Mouse (Mus musculus) kidney, adult 18-20 months (tissue): ENCODE data around the gene Pgk1.
"Not testable (repeated sequence)": the region's sequence is repeated elsewhere in the genome, so short reads cannot be mapped to it uniquely, and the experiment has no call there.

Experiments used
- DNase-seq: peaks from one replicate; pipeline ENCODE4 v3.0.0; 2021

Pgk1 gene

GRCm38 (mm10) chrX:106186713-106187649 lies at the start of gene Pgk1:
TSS of gene Pgk1 (plus strand) at chrX:106187100.
- DNase-seq: peak; percentile 85

GRCm38 (mm10) chrX:106139309-106140070 lies 47.4 kb upstream of the Pgk1 start:
- DNase-seq: no peak

GRCm38 (mm10) chrX:106142936-106143335 lies 44.0 kb upstream of the Pgk1 start, which contains the start of gene Tlr13:
TSS of gene Tlr13 (plus strand) at chrX:106143204.
- DNase-seq: no peak

GRCm38 (mm10) chrX:106148185-106148584 lies 38.7 kb upstream of the Pgk1 start:
- DNase-seq: no peak

- no peak for DNase-seq
These were observed 37.4 kb upstream of the Pgk1 start for GRCm38 (mm10) chrX:106149460-106149859.

GRCm38 (mm10) chrX:106154180-106154586 lies 32.7 kb upstream of the Pgk1 start:
- DNase-seq: no peak

GRCm38 (mm10) chrX:106155892-106156291 lies 31.0 kb upstream of the Pgk1 start:
- no peak for DNase-seq

GRCm38 (mm10) chrX:106163995-106164394 lies 22.9 kb upstream of the Pgk1 start:
- no peak for DNase-seq

- DNase-seq: no peak
These were observed 22.3 kb upstream of the Pgk1 start for GRCm38 (mm10) chrX:106164555-106164954.

- no peak for DNase-seq
These were observed 21.8 kb upstream of the Pgk1 start for GRCm38 (mm10) chrX:106165089-106165488.

- peak; percentile 69 for DNase-seq
These were observed 15.6 kb upstream of the Pgk1 start for GRCm38 (mm10) chrX:106171106-106171852.

GRCm38 (mm10) chrX:106171853-106172154 lies 15.1 kb upstream of the Pgk1 start:
- no peak for DNase-seq

GRCm38 (mm10) chrX:106176331-106176730 lies 10.6 kb upstream of the Pgk1 start:
- DNase-seq: no peak

- no peak for DNase-seq
These were observed 2.6 kb upstream of the Pgk1 start for GRCm38 (mm10) chrX:106184279-106184678.

- DNase-seq: no peak
These were observed 1.2 kb upstream of the Pgk1 start for GRCm38 (mm10) chrX:106185706-106186105.

GRCm38 (mm10) chrX:106187737-106188136 lies 837 bp downstream of the Pgk1 start:
- peak; percentile 53 for DNase-seq

GRCm38 (mm10) chrX:106189356-106189755 lies 2.5 kb downstream of the Pgk1 start:
- no peak for DNase-seq

- no peak for DNase-seq
These were observed 3.2 kb downstream of the Pgk1 start for GRCm38 (mm10) chrX:106190091-106190490.

- DNase-seq: not testable (repeated sequence)
These were observed 7.5 kb downstream of the Pgk1 start for GRCm38 (mm10) chrX:106194361-106194760.

- DNase-seq: no peak
These were observed 10.4 kb downstream of the Pgk1 start for GRCm38 (mm10) chrX:106197308-106197707.

- DNase-seq: no peak
These were observed 12.0 kb downstream of the Pgk1 start for GRCm38 (mm10) chrX:106198904-106199303.

- DNase-seq: no peak
These were observed 22.2 kb downstream of the Pgk1 start for GRCm38 (mm10) chrX:106209100-106209499.
